Mouse (Mus musculus): ENCODE results near the gene Sema4c. TPM values are rescaled to one million over a fixed set of nuclear protein-coding genes. Genes with fewer than 3 reads are reported as not detected.

Sema4c gene
- polyA plus RNA-seq, 1 experiment from 2014 or later = 29.4 TPM

GRCm38 (mm10) chr1:36512966-36513280 is 45.2 kb downstream of the Sema4c start:
- 0 out of 2 replicates have a peak, but pooled peaks cover 16% of the 10 kb centered on the region for H3K36me3 ChIP-seq
- H3K4me1 ChIP-seq = peaks cover 19% of the 10 kb centered on the region
- peak overlapping the region; percentile 84 for H3K4me2 ChIP-seq (replicated peaks)
- H3K9me3 ChIP-seq = no peaks in the 10 kb centered on the region
- H3K4me3 ChIP-seq = peak overlapping the region; percentile 94
- 1% methylated on average over 16 of the region's 16 CpGs for WGBS
- no peak for ATAC-seq (ENCODE audit: insufficient number of reproducible peaks, insufficient read depth, low FRiP score, low TSS enrichment)
- peak overlapping the region; percentile 87 for H3K9ac ChIP-seq
- no peaks in the 10 kb centered on the region for H3K27me3 ChIP-seq
- no peak overlapping the region for H3K27ac ChIP-seq

DNA sequence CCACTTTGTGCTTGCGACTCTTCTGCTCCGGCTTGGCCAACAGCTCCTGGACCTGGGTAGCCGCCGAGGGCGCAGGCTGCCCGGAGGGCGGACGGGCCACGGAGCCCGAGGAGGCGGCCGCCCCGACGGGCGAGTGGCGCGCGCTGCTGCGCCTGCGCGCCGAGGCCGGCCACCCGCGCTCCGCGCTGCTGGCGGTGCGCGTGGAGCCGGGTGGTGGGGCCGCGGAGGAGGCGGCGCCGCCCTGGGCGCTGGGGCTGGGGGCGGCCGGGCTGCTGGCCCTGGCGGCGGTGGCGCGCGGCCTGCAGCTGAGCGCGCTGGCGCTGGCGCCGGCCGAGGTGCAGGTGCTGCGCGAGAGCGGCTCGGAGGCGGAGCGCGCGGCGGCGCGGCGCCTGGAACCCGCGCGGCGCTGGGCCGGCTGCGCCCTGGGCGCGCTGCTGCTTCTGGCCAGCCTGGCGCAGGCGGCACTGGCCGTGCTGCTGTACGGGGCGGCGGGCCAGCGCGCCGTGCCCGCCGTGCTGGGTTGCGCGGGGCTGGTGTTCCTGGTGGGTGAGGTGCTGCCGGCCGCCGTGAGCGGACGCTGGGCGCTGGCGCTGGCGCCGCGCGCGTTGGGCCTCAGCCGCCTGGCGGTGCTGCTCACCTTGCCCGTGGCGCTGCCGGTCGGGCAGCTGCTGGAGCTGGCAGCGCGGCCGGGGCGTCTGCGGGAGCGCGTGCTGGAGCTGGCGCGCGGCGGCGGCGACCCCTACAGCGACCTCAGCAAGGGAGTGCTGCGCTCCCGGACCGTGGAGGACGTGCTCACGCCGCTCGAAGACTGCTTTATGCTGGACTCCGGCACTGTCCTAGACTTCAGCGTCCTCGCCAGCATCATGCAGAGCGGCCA is 45.8 kb downstream of the Sema4c start:
- under 1% methylated on average over 120 of the region's 126 CpGs for WGBS
- Histone ChIP-seq H3K9ac (peak overlapping the region; percentile 87), H3K4me1 (peaks cover 19% of the 10 kb centered on the region), H3K9me3 (no peaks in the 10 kb centered on the region), H3K4me3 (peak overlapping the region; percentile 94), H3K27me3 (no peaks in the 10 kb centered on the region), H3K27ac (peak overlapping the region; percentile 99), H3K4me2 (replicated peaks) (peak overlapping the region; percentile 84), H3K36me3 (peaks cover 19% of the 10 kb centered on the region; the same call in 1 of the 2 replicates)
- ATAC-seq (ENCODE audit: insufficient number of reproducible peaks, insufficient read depth, low FRiP score, low TSS enrichment) = peak; percentile 69

GRCm38 (mm10) chr1:36511289-36512021 is 46.7 kb downstream of the Sema4c start, which contains the start of gene Cnnm3:
TSS of gene Cnnm3 (plus strand) at chr1:36511867.
- Histone ChIP-seq H3K27ac (peak within 1 kb of the TSS; percentile 99), H3K4me2 (replicated peaks) (peak within 1 kb of the TSS; percentile 84), H3K4me1 (peaks cover 19% of the 10 kb centered on the region), H3K36me3 (peaks cover 23% of the 10 kb centered on the region), H3K27me3 (no peaks in the 10 kb centered on the region), H3K9me3 (no peaks in the 10 kb centered on the region), H3K9ac (peak within 1 kb of the TSS; percentile 87), H3K4me3 (peak within 1 kb of the TSS; percentile 94)
- 1% methylated on average over 42 of the region's 51 CpGs for WGBS
- ATAC-seq (ENCODE audit: insufficient number of reproducible peaks, insufficient read depth, low FRiP score, low TSS enrichment) = peak; percentile 99

DNA sequence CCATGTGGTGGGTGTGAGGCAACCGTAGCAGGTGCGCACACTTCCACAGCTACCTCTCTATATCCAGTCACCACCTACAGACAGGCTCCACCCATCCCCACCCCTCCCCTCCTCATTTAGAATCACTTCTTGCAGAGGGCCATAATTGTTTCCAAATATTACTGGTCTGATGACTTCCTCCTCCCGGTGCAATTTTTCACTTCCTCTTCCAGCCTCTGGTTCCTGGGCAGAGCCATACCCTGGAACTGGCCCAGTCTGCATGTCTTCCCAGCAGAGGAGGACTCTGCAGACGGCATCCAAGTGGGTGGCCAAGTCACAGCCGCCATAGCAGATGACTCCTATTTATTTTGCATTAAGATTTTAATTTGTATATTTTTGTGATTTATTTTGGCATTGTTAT is 49.9 kb downstream of the Sema4c start:
- H3K9me3 ChIP-seq = no peaks in the 10 kb centered on the region
- no peaks in the 10 kb centered on the region for H3K27me3 ChIP-seq
- H3K36me3 ChIP-seq = peaks cover 24% of the 10 kb centered on the region
- H3K9ac ChIP-seq = no peak overlapping the region
- no peak overlapping the region for H3K27ac ChIP-seq
- 73% methylated on average over 5 of the region's 5 CpGs for WGBS
- peaks cover under 1% of the 10 kb centered on the region; the same call in 1 of the 2 replicates for H3K4me1 ChIP-seq
- no peak overlapping the region for H3K4me2 ChIP-seq (replicated peaks)
- no peak overlapping the region for H3K4me3 ChIP-seq
- no peak for ATAC-seq (ENCODE audit: insufficient number of reproducible peaks, insufficient read depth, low FRiP score, low TSS enrichment)

GRCm38 (mm10) chr1:36501261-36501660 is 56.9 kb downstream of the Sema4c start:
- peaks cover 28% of the 10 kb centered on the region for H3K36me3 ChIP-seq
- no peak for ATAC-seq (ENCODE audit: insufficient number of reproducible peaks, insufficient read depth, low FRiP score, low TSS enrichment)
- 5% methylated on average over 3 of the region's 3 CpGs for whole genome bisulfite sequencing

More at GRCm38 (mm10) chr1:36501261-36501660, 56.9 kb downstream of the Sema4c start:
- Histone ChIP-seq H3K9ac (no peak overlapping the region), H3K4me3 (no peak overlapping the region), H3K4me2 (replicated peaks) (no peak overlapping the region), H3K4me1 (no peaks in the 10 kb centered on the region), H3K27me3 (no peaks in the 10 kb centered on the region), H3K9me3 (no peaks in the 10 kb centered on the region), H3K27ac (no peak overlapping the region)

Small RNAs within 50 kb of the gene (microRNA-seq; reads per million reads assigned to microRNA genes)
- gene Gm47280 = not detected

Other genes with a start within 250 kb of the Sema4c start
- gene Kansl3, start 189.2 kb downstream of the Sema4c start, polyA plus RNA-seq (2016; fragmentation: Nextera tagmentation; extraction: Ambion mirVana) = 54.1 and 58.7 TPM in 2 replicates
- gene Fer1l5, start 186.1 kb downstream of the Sema4c start, polyA plus RNA-seq (2016; fragmentation: Nextera tagmentation; extraction: Ambion mirVana) = 1.3 and 2.1 TPM in 2 replicates
- gene Lman2l, start 113.1 kb downstream of the Sema4c start, polyA plus RNA-seq (2016; fragmentation: Nextera tagmentation; extraction: Ambion mirVana) = 65.2 and 68.2 TPM in 2 replicates
- 15.3 and 16.1 TPM in 2 replicates for gene Cnnm4, start 86.7 kb downstream of the Sema4c start, polyA plus RNA-seq (2016; fragmentation: Nextera tagmentation; extraction: Ambion mirVana)
- 4.3 and 5.6 TPM in 2 replicates for gene Cnnm3, start 46.5 kb downstream of the Sema4c start, polyA plus RNA-seq (2016; fragmentation: Nextera tagmentation; extraction: Ambion mirVana)
- 19.2 and 24.0 TPM in 2 replicates for gene Ankrd23, start 21.5 kb downstream of the Sema4c start, polyA plus RNA-seq (2016; fragmentation: Nextera tagmentation; extraction: Ambion mirVana)
- 0.49 TPM in 1 of 2 replicates, not detected in the other for gene Gm42417, start 18.9 kb downstream of the Sema4c start, polyA plus RNA-seq (2016; fragmentation: Nextera tagmentation; extraction: Ambion mirVana)
- gene Ankrd39, start 10.9 kb downstream of the Sema4c start, polyA plus RNA-seq (2016; fragmentation: Nextera tagmentation; extraction: Ambion mirVana) = 20.4 and 23.9 TPM in 2 replicates
- 0.41 and 1.2 TPM in 2 replicates for gene Fam178b, start 124.8 kb upstream of the Sema4c start, polyA plus RNA-seq (2016; fragmentation: Nextera tagmentation; extraction: Ambion mirVana)
- 471 and 489 TPM in 2 replicates for gene Cox5b, start 133.1 kb upstream of the Sema4c start, polyA plus RNA-seq (2016; fragmentation: Nextera tagmentation; extraction: Ambion mirVana)
- 0.25 TPM in 1 of 2 replicates, not detected in the other for gene 4933424G06Rik, start 151.8 kb upstream of the Sema4c start, polyA plus RNA-seq (2016; fragmentation: Nextera tagmentation; extraction: Ambion mirVana)
- 110 and 117 TPM in 2 replicates for gene Actr1b, start 156.1 kb upstream of the Sema4c start, polyA plus RNA-seq (2016; fragmentation: Nextera tagmentation; extraction: Ambion mirVana)
- 0.51 and 0.65 TPM in 2 replicates for gene Zap70, start 203.4 kb upstream of the Sema4c start, polyA plus RNA-seq (2016; fragmentation: Nextera tagmentation; extraction: Ambion mirVana)

Data from embryonic facial prominence, embryonic 12.5 days (tissue).